Mouse (Mus musculus) ES-Bruce4 (cell line): Measurements from ENCODE around the gene Dcaf12.

Source experiments
- CTCF ChIP-seq: IDR thresholded peaks from one replicate; pipeline ENCODE4 v1.8.1; 2011; ENCODE audit warnings: low read depth, low read length
- POLR2A ChIP-seq: IDR thresholded peaks from one replicate; pipeline ENCODE4 v1.8.1; 2011; ENCODE audit warnings: low read length; ENCODE audit not compliant: insufficient read depth

GRCm38 (mm10) chr4:41331698-41332421 is 17.2 kb upstream of the Dcaf12 start:
- TF ChIP-seq CTCF = no peak
- TF ChIP-seq POLR2A = no peak
